Mouse (Mus musculus): ENCODE measurements around the gene Itga8. TPM values are rescaled to one million over a fixed set of nuclear protein-coding genes. Genes with fewer than 3 reads are reported as not detected.

Itga8 gene
- polyA plus RNA-seq, 3 experiments from 2014 or later: not detected

DNA sequence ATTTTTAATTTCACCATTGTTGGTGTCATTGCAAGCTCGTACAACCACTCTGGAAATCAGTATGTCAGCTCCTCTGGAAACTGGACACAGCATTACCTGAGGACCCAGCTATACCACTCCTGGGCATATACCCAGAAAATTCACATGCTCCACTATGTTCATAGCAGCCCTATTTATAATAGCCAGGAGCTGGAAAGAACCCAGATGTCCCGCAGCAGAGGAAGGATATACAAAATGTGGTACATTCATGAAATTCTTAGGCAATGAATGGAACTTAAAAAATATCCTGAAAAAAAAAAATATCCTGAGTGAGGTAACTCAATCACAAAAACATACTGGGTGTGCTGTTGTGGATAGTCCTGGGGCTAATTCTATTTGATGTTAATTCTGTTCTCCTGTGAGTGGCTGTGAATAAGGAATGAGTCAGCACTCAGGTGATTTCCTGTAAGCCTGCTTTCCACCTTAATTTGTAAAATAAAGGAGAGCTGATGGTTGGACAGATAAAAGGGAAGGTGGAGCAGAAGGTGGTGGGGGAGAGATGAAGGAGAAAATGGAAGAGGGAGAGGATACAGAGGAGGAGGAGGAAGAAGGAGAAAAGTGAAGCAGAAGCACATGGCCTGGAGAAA lies 224.3 kb downstream of the Itga8 start:
- ATAC-seq: no peak

DNA sequence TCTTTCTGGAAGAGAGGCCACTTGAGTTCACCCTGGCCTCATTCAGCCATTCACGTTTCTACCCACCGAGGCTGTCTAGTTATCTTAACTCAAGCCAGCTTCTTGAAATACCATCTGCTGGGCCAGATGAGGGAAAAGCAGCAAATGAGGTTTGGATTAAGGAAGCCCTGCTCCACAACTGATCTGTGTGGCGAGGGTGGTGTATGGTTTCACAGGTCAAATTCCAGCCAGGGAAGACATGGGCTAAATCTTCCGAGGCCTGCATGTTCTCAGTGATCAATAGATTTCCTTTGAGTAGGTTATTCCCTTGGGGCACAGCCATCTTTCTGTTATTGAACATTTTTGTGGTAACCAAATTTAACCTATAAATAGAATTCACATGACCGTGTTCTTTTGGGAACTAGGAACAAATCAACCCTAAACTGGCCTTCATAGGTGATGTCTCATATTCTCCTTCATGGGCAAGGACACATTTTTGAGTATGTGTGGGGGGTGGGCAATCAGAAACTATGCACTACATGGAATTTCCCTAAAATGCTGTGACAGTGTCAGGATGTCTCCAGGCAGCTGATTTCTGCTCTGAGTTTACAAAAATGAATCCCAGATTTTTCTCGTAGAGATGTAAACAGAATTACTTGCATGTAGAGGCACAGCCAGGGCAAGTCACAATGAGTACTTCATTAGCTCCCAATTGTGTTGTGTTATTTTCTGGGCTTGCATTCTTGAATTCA lies 235.9 kb downstream of the Itga8 start:
- ATAC-seq: no peak

DNA sequence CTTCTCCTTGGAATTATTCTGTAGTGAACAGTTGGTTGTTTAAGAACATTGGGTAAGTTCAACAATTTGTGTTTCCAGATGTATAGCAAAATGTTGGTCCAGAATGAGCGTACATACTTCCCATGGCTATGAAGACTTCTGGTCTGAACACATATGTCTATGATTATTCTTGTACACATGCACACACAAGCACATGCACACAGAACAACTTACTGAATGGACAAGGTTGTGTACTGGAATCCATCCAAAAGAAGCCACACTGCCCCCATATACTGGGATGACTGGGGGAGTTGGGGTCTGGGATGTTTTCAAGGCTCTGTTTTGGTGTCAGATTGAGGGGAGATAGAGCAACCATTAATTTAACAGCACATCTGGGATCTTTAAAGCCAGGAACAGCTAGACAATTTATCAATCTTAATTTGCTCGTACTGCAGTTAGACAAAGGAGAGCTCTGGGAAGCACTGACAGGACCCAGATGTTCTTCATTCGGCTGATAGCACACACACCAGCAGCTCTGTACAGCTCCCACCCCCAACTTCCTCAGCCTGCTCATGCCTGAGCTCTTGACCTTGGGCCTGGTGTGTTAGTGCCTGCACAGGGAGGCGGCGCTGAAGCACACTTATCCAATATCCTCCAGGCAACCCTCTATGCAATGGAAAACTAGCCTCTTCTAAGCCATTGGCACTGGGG lies 241.5 kb downstream of the Itga8 start:
- ATAC-seq: no peak

Other genes with a start within 250 kb of the Itga8 start
- 10 to 100 TPM; 32.9 to 66.5 (median 46.4) TPM for gene Mindy3, start 117.5 kb upstream of the Itga8 start, polyA plus RNA-seq (2017; shearing (Covaris generic))

Data from inflammation-experienced regulatory T-cells, adult 6 months (primary cell).